Mouse (Mus musculus) stomach, embryonic 15.5 days (tissue): ENCODE measurements around the gene Grin2c. TPM values are rescaled to one million over a fixed set of nuclear protein-coding genes. Genes with fewer than 3 reads are reported as not detected.
A peak's percentile ranks its signal among the peaks of the same experiment; 100 is the strongest.

ENCODE experiments used
- ATAC-seq: fragments of 200-750 bp; cut with Nextera tagmentation; 2 replicates; pipeline ENCODE4 v1.8.0; 2017; ENCODE audit warnings: low read depth, moderate number of reproducible peaks, moderate TSS enrichment; ENCODE audit not compliant: insufficient read depth, low FRiP score
- H3K27ac ChIP-seq: fragments of 300-500 bp; sonication (generic); 2 replicates; pipeline ENCODE4 v1.5.1; 2015; ENCODE audit warnings: mild to moderate bottlenecking, inconsistent platforms
- H3K27me3 ChIP-seq: fragments of 300-500 bp; sonication (generic); replicated peaks from 2 replicates; pipeline ENCODE4 v1.6.1; 2015; ENCODE audit warnings: inconsistent platforms
- H3K36me3 ChIP-seq: fragments of 300-500 bp; sonication (generic); 2 replicates; pipeline ENCODE4 v1.6.1; 2015; ENCODE audit warnings: inconsistent platforms
- H3K4me1 ChIP-seq: fragments of 300-500 bp; sonication (generic); 2 replicates; pipeline ENCODE4 v1.6.1; 2015; ENCODE audit warnings: inconsistent platforms
- H3K4me2 ChIP-seq: fragments of 300-500 bp; sonication (generic); 2 replicates; pipeline ENCODE4 v1.6.1; 2015; ENCODE audit warnings: mild to moderate bottlenecking, inconsistent platforms
- H3K4me3 ChIP-seq: fragments of 300-500 bp; sonication (generic); replicated peaks from 2 replicates; pipeline ENCODE4 v1.5.1; 2015; ENCODE audit warnings: inconsistent platforms
- H3K9ac ChIP-seq: fragments of 300-500 bp; sonication (generic); 2 replicates; pipeline ENCODE4 v1.6.1; 2015; ENCODE audit warnings: inconsistent platforms
- H3K9me3 ChIP-seq: fragments of 300-500 bp; sonication (generic); 2 replicates; pipeline ENCODE4 v1.6.1; 2016; ENCODE audit warnings: inconsistent platforms
- WGBS: fragments of 180-500 bp; shearing (Covaris S2); methylation state at CpG from one replicate; pipeline ENCODE4 v1.1.7; 2015; 5-methylcytosine and 5-hydroxymethylcytosine counted together
- microRNA-seq: library from miRNA; unstranded; fragments of <30 nt; microRNA quantifications from one replicate; pipeline ENCODE4, GENCODE M21; 2016
- polyA plus RNA-seq: library from polyadenylated mRNA; unstranded; fragments of >200 nt; fragmentation: Nextera tagmentation; extraction: Ambion mirVana; gene quantifications from 2 replicates; pipeline ENCODE4 v1.2.1, GENCODE M21; 2015

The Grin2c gene
- polyA plus RNA-seq, 1 experiment from 2014 or later = 0.12 TPM

- no peak overlapping the region for H3K9ac ChIP-seq
- H3K36me3 ChIP-seq = no peaks in the 10 kb centered on the region
- H3K4me3 ChIP-seq = no peak overlapping the region
- no peak for ATAC-seq
- H3K4me2 ChIP-seq = no peak overlapping the region
- WGBS = 77% methylated on average over 25 of the region's 25 CpGs
- no peak overlapping the region for H3K27ac ChIP-seq
- 0 out of 2 replicates have a peak, but pooled peaks cover 5% of the 10 kb centered on the region for H3K4me1 ChIP-seq
- no peaks in the 10 kb centered on the region for H3K9me3 ChIP-seq
- no peaks in the 10 kb centered on the region; the same call in 1 of the 2 replicates for H3K27me3 ChIP-seq
These were observed 58.0 kb downstream of the Grin2c start for GRCm38 (mm10) chr11:115208776-115209732.

GRCm38 (mm10) chr11:115208126-115208525, 58.9 kb downstream of the Grin2c start:
- Histone ChIP-seq H3K27me3 (no peaks in the 10 kb centered on the region; the same call in 1 of the 2 replicates), H3K36me3 (no peaks in the 10 kb centered on the region), H3K27ac (no peak overlapping the region), H3K9ac (no peak overlapping the region), H3K4me2 (no peak overlapping the region), H3K4me3 (no peak overlapping the region), H3K9me3 (no peaks in the 10 kb centered on the region), H3K4me1 (0 out of 2 replicates have a peak, but pooled peaks cover 5% of the 10 kb centered on the region)
- 69% methylated on average over 12 of the region's 12 CpGs for WGBS
- ATAC-seq = no peak

- Histone ChIP-seq H3K4me1 (no peaks in the 10 kb centered on the region), H3K4me3 (no peak overlapping the region), H3K27me3 (no peaks in the 10 kb centered on the region; the same call in 1 of the 2 replicates), H3K4me2 (no peak overlapping the region), H3K9ac (no peak overlapping the region), H3K27ac (no peak overlapping the region), H3K36me3 (peaks cover 5% of the 10 kb centered on the region; the same call in 1 of the 2 replicates), H3K9me3 (no peaks in the 10 kb centered on the region)
- no peak for ATAC-seq
- 92% methylated on average over 9 of the region's 9 CpGs for WGBS
These were observed 64.3 kb downstream of the Grin2c start for GRCm38 (mm10) chr11:115202756-115203155.

- H3K27ac ChIP-seq = no peak overlapping the region
- H3K4me3 ChIP-seq = no peak overlapping the region
- peaks cover 9% of the 10 kb centered on the region; the same call in 1 of the 2 replicates for H3K36me3 ChIP-seq
- no peaks in the 10 kb centered on the region for H3K9me3 ChIP-seq
- no peak overlapping the region for H3K4me2 ChIP-seq
- ATAC-seq = 0 out of 2 replicates have a peak, but pooled peaks have one; percentile 70
- no peaks in the 10 kb centered on the region; the same call in 1 of the 2 replicates for H3K27me3 ChIP-seq
- no peaks in the 10 kb centered on the region for H3K4me1 ChIP-seq
- 14% methylated on average over 12 of the region's 12 CpGs for WGBS
- H3K9ac ChIP-seq = no peak overlapping the region
These were observed 64.7 kb downstream of the Grin2c start for GRCm38 (mm10) chr11:115202316-115202715.

- no peak overlapping the region for H3K9ac ChIP-seq
- WGBS = 89% methylated on average over 4 of the region's 4 CpGs
- no peaks in the 10 kb centered on the region for H3K4me1 ChIP-seq
- no peak overlapping the region for H3K27ac ChIP-seq
- no peak for ATAC-seq
- no peaks in the 10 kb centered on the region for H3K9me3 ChIP-seq
- peaks cover 10% of the 10 kb centered on the region; the same call in 1 of the 2 replicates for H3K36me3 ChIP-seq
- no peaks in the 10 kb centered on the region; the same call in 1 of the 2 replicates for H3K27me3 ChIP-seq
- no peak overlapping the region for H3K4me3 ChIP-seq
- H3K4me2 ChIP-seq = no peak overlapping the region
These were observed 66.5 kb downstream of the Grin2c start for GRCm38 (mm10) chr11:115200520-115200919.

Small RNA genes within 50 kb of the gene (microRNA-seq; reads per million reads assigned to microRNA genes)
- gene Gm25837 = not detected

Other genes starting within 250 kb of the Grin2c start
- gene Cd300ld4, start 240.2 kb downstream of the Grin2c start, polyA plus RNA-seq = not detected in 2 replicates
- not detected in 2 replicates for gene Cd300ld5, start 229.5 kb downstream of the Grin2c start, polyA plus RNA-seq
- gene Cd300ld3, start 218.8 kb downstream of the Grin2c start, polyA plus RNA-seq = not detected in 2 replicates
- 0.10 and 0.15 TPM in 2 replicates for gene Cd300e, start 205.1 kb downstream of the Grin2c start, polyA plus RNA-seq
- gene Rab37, start 175.8 kb downstream of the Grin2c start, polyA plus RNA-seq = 2.6 and 3.1 TPM in 2 replicates
- 2.1 and 2.6 TPM in 2 replicates for gene Cd300lf, start 133.3 kb downstream of the Grin2c start, polyA plus RNA-seq
- 142 and 144 TPM in 2 replicates for gene Slc9a3r1, start 103.9 kb downstream of the Grin2c start, polyA plus RNA-seq
- 9.3 and 11.5 TPM in 2 replicates for gene Tmem104, start 79.8 kb downstream of the Grin2c start, polyA plus RNA-seq
- gene Nat9, start 79.4 kb downstream of the Grin2c start, polyA plus RNA-seq = 23.2 and 24.0 TPM in 2 replicates
- gene Fdxr, start 9.8 kb upstream of the Grin2c start, polyA plus RNA-seq = 16.6 and 17.8 TPM in 2 replicates
- gene Fads6, start 30.4 kb upstream of the Grin2c start, polyA plus RNA-seq = 2.0 TPM in 2 replicates
- 0.46 and 0.90 TPM in 2 replicates for gene Otop2, start 39.9 kb upstream of the Grin2c start, polyA plus RNA-seq
- 0.26 and 0.35 TPM in 2 replicates for gene Ush1g, start 54.8 kb upstream of the Grin2c start, polyA plus RNA-seq
- 2.4 and 2.7 TPM in 2 replicates for gene Otop3, start 67.5 kb upstream of the Grin2c start, polyA plus RNA-seq
- gene Hid1, start 100.5 kb upstream of the Grin2c start, polyA plus RNA-seq = 32.9 and 41.0 TPM in 2 replicates
- gene Cdr2l, start 114.7 kb upstream of the Grin2c start, polyA plus RNA-seq = 10.0 and 10.5 TPM in 2 replicates
- gene Mrpl58, start 136.5 kb upstream of the Grin2c start, polyA plus RNA-seq = 184 and 196 TPM in 2 replicates
- gene Atp5h, start 152.7 kb upstream of the Grin2c start, polyA plus RNA-seq = 824 and 904 TPM in 2 replicates
- 14.6 and 15.6 TPM in 2 replicates for gene Kctd2, start 152.9 kb upstream of the Grin2c start, polyA plus RNA-seq
- 0.23 and 0.35 TPM in 2 replicates for gene Trim80, start 173.3 kb upstream of the Grin2c start, polyA plus RNA-seq
- gene Slc16a5, start 195.2 kb upstream of the Grin2c start, polyA plus RNA-seq = 2.3 and 3.1 TPM in 2 replicates
- 5.5 and 6.8 TPM in 2 replicates for gene Armc7, start 208.4 kb upstream of the Grin2c start, polyA plus RNA-seq
- gene Nt5c, start 224.6 kb upstream of the Grin2c start, polyA plus RNA-seq = 115 and 123 TPM in 2 replicates
- 472 and 482 TPM in 2 replicates for gene Jpt1, start 247.1 kb upstream of the Grin2c start, polyA plus RNA-seq